Mouse (Mus musculus): ENCODE data around the gene Abcg1. TPM values are rescaled to one million over a fixed set of nuclear protein-coding genes. Genes with fewer than 3 reads are reported as not detected.

Gene Abcg1
- polyA plus RNA-seq, 1 experiment from 2014 or later: 6.1 TPM

DNA sequence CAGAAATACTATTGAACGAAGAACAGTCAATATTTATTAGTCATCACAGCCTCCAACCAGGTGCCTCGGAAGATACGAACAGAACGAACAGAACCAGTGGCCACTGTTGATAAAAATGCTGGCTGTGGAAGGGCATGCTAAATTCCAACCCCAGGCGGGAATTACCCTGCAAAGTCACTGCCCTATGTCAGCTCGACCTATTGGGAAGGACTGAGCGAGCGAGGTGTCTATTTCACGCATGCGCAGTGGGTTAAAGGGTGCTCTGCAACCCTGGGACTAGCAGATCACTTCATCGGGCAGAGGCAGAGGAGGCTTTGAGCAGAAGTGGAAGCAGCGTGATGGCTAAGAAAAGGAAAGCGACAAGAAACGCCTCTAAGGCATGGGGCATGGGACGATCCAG is 76.3 kb downstream of the Abcg1 start:
- Histone ChIP-seq H3K4me2 (peak overlapping the region; percentile 30; the same call in 1 of the 2 replicates), H3K27me3 (0 out of 2 replicates have a peak, but pooled peaks cover 4% of the 10 kb centered on the region), H3K9me3 (replicated peaks) (no peaks in the 10 kb centered on the region), H3K27ac (no peak overlapping the region), H3K36me3 (no peaks in the 10 kb centered on the region), H3K4me1 (replicated peaks) (peaks cover 8% of the 10 kb centered on the region; the same call in 1 of the 2 replicates), H3K4me3 (replicated peaks) (no peak overlapping the region), H3K9ac (no peak overlapping the region)
- WGBS (ENCODE audit: insufficient replicate concordance): 54% methylated on average over 15 of the region's 15 CpGs
- ATAC-seq (ENCODE audit: low read depth) (peak; percentile 61), DNase-seq (no peak)

DNA sequence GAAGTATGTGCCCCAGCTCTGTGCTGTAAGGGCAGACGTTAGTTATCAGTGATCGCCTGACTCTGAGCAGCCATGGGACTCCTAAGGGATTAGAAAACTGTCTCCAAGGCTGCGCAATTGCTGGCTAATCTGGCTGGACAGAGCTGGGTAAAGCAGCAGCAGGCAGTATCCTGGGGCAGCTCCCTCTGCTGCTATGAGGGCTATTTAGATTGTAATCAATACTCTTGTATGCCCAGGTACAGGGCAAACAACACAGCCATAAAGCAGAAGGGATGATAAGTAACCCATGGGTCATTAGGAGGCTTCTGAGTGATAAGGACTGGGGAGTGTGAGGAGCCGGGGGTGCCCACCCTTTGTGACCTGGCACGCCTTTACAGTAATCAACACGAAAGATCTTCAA is 77.4 kb downstream of the Abcg1 start:
- Histone ChIP-seq H3K4me2 (no peak overlapping the region), H3K36me3 (no peaks in the 10 kb centered on the region), H3K4me3 (replicated peaks) (no peak overlapping the region), H3K4me1 (replicated peaks) (peaks cover 8% of the 10 kb centered on the region; the same call in 1 of the 2 replicates), H3K9me3 (replicated peaks) (no peaks in the 10 kb centered on the region), H3K27ac (no peak overlapping the region), H3K9ac (no peak overlapping the region), H3K27me3 (0 out of 2 replicates have a peak, but pooled peaks cover 4% of the 10 kb centered on the region)
- no peak for DNase-seq
- no peak for ATAC-seq (ENCODE audit: low read depth)
- 45% methylated on average over 6 of the region's 6 CpGs for WGBS (ENCODE audit: insufficient replicate concordance)

GRCm38 (mm10) chr17:31136291-31136690 is 78.8 kb downstream of the Abcg1 start:
- 27% methylated on average over 3 of the region's 3 CpGs for WGBS (ENCODE audit: insufficient replicate concordance)
- Histone ChIP-seq H3K4me1 (replicated peaks) (peaks cover 8% of the 10 kb centered on the region; the same call in 1 of the 2 replicates), H3K4me2 (no peak overlapping the region)

GRCm38 (mm10) chr17:31136821-31137220 is 79.3 kb downstream of the Abcg1 start:
- 52% methylated on average over 1 of the region's 1 CpGs for WGBS (ENCODE audit: insufficient replicate concordance)
- DNase-seq (no peak), ATAC-seq (ENCODE audit: low read depth) (no peak)
- Histone ChIP-seq H3K9me3 (replicated peaks) (no peaks in the 10 kb centered on the region), H3K9ac (no peak overlapping the region), H3K4me1 (replicated peaks) (peaks cover 8% of the 10 kb centered on the region; the same call in 1 of the 2 replicates), H3K27ac (no peak overlapping the region), H3K27me3 (no peaks in the 10 kb centered on the region), H3K4me3 (replicated peaks) (no peak overlapping the region), H3K4me2 (no peak overlapping the region), H3K36me3 (no peaks in the 10 kb centered on the region)

More at GRCm38 (mm10) chr17:31136291-31136690, 78.8 kb downstream of the Abcg1 start:
- ATAC-seq (ENCODE audit: low read depth) (no peak), DNase-seq (no peak)
- Histone ChIP-seq H3K9ac (no peak overlapping the region), H3K9me3 (replicated peaks) (no peaks in the 10 kb centered on the region), H3K27me3 (no peaks in the 10 kb centered on the region), H3K4me3 (replicated peaks) (no peak overlapping the region), H3K27ac (no peak overlapping the region), H3K36me3 (no peaks in the 10 kb centered on the region)

DNA sequence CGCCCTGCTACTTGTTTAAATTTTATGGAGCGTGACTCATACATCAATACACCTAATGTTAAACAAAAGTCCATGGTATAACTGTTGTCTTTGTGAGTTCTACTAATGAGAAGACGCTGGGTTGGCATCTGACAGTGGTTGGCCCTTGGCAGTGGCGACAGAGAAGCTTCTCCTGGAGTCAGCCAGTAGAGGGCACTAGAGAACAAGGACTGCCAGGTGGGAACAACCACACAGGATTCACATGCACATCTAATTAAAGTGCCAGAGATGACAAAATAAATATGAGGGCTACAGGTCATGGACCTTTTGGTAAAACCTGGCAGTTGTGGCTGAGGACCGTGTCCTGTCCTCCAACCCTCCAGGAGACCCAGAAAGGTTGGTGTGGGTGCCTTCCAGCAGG is 80.9 kb downstream of the Abcg1 start:
- no peak overlapping the region for H3K27ac ChIP-seq
- H3K36me3 ChIP-seq: no peaks in the 10 kb centered on the region
- H3K9me3 ChIP-seq (replicated peaks): no peaks in the 10 kb centered on the region
- DNase-seq: peak; percentile 48
- peaks cover 8% of the 10 kb centered on the region; the same call in 1 of the 2 replicates for H3K4me1 ChIP-seq (replicated peaks)
- H3K4me3 ChIP-seq (replicated peaks): no peak overlapping the region
- no peak overlapping the region for H3K4me2 ChIP-seq
- H3K9ac ChIP-seq: no peak overlapping the region
- ATAC-seq (ENCODE audit: low read depth): no peak
- H3K27me3 ChIP-seq: no peaks in the 10 kb centered on the region
- 15% methylated on average over 5 of the region's 5 CpGs for WGBS (ENCODE audit: insufficient replicate concordance)

DNA sequence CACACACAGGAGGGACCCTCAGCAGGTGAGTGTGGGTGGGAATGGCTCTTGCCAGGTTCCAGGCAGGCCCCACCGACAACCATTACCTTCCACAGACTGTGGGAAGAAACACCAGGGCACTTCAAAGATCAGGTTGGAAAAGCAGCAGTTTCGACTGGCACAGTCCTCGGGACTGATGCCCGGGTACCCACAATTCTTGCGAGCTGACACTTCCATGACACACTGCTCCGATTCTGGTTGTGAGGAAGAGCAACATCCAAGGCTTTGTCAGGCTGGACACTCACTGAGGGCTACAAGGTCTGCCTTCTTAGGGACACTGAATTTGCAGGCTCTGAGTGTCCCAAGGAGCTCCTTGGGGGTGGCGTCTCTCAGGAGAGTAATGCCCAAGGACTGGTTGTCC is 84.6 kb downstream of the Abcg1 start:
- no peak overlapping the region for H3K4me2 ChIP-seq
- no peak overlapping the region for H3K9ac ChIP-seq
- ATAC-seq (ENCODE audit: low read depth) (no peak), DNase-seq (no peak)
- no peak overlapping the region for H3K4me3 ChIP-seq (replicated peaks)
- H3K27me3 ChIP-seq: no peaks in the 10 kb centered on the region
- no peaks in the 10 kb centered on the region for H3K36me3 ChIP-seq
- H3K9me3 ChIP-seq (replicated peaks): no peaks in the 10 kb centered on the region
- no peaks in the 10 kb centered on the region for H3K4me1 ChIP-seq (replicated peaks)
- WGBS (ENCODE audit: insufficient replicate concordance): 75% methylated on average over 7 of the region's 7 CpGs
- no peak overlapping the region for H3K27ac ChIP-seq

- ATAC-seq (ENCODE audit: low read depth) (no peak), DNase-seq (no peak)
- H3K4me2 ChIP-seq: no peak within 1 kb of the TSS
- H3K27ac ChIP-seq: no peak within 1 kb of the TSS
- H3K36me3 ChIP-seq: no peaks in the 10 kb centered on the region
- H3K9me3 ChIP-seq (replicated peaks): no peaks in the 10 kb centered on the region
- H3K4me1 ChIP-seq (replicated peaks): no peaks in the 10 kb centered on the region
- H3K27me3 ChIP-seq: no peaks in the 10 kb centered on the region
- no peak within 1 kb of the TSS for H3K9ac ChIP-seq
- WGBS (ENCODE audit: insufficient replicate concordance): 58% methylated on average over 15 of the region's 15 CpGs
- no peak within 1 kb of the TSS for H3K4me3 ChIP-seq (replicated peaks)
Measured at GRCm38 (mm10) chr17:31144040-31145037, 86.9 kb downstream of the Abcg1 start, which contains the start of gene Tff2. Gene Tff2 (minus strand): TSS chr17:31144282.

DNA sequence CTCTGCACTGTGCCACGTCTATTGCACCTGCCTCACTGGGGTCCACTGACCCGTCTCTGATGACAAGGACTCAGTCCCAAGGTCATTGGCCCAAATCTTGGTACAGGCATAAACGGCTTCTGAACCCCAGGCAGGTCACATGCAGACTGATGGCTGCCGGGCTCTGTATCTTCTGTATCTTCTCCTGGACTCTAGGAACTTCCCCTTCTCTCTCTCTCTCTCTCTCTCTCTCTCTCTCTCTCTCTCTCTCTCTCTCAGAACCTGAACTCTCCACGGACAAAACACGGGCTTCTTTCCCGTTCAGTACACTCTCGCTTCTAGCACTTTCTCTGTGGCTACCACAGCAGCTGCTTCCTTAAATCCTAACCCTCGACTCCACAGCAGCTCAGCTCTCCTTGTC is 88.5 kb downstream of the Abcg1 start:
- ATAC-seq (ENCODE audit: low read depth) (no peak), DNase-seq (no peak)
- H3K27ac ChIP-seq: no peak overlapping the region
- H3K36me3 ChIP-seq: no peaks in the 10 kb centered on the region
- no peaks in the 10 kb centered on the region for H3K27me3 ChIP-seq
- H3K4me2 ChIP-seq: no peak overlapping the region
- H3K9ac ChIP-seq: no peak overlapping the region
- no peaks in the 10 kb centered on the region for H3K9me3 ChIP-seq (replicated peaks)
- WGBS (ENCODE audit: insufficient replicate concordance): 35% methylated on average over 9 of the region's 9 CpGs
- no peak overlapping the region for H3K4me3 ChIP-seq (replicated peaks)
- H3K4me1 ChIP-seq (replicated peaks): no peaks in the 10 kb centered on the region

DNA sequence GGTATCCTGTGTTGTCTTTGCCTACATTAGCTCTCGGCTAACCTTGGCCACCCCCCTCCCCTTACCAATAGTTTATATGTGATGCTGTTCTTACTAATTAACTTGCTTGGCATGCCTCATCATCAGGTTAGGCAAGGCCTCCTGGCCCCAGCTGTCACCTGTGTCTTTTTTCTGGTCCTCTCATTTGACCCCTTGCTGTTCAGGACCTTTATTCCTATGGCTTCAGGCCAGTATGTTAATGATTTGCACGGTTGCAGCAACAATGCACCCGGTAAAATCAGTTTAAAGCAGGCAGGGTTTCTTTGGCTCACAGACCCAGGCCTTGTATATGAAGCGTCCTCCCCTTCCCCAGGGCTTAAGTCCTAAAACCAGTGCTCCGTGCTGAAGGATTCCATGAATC is 95.0 kb downstream of the Abcg1 start:
- ATAC-seq (ENCODE audit: low read depth) (peak; percentile 51), DNase-seq (no peak)
- Histone ChIP-seq H3K27ac (no peak overlapping the region), H3K4me3 (replicated peaks) (no peak overlapping the region), H3K4me2 (no peak overlapping the region), H3K9me3 (replicated peaks) (no peaks in the 10 kb centered on the region), H3K4me1 (replicated peaks) (no peaks in the 10 kb centered on the region; the same call in 1 of the 2 replicates), H3K36me3 (no peaks in the 10 kb centered on the region), H3K9ac (no peak overlapping the region), H3K27me3 (no peaks in the 10 kb centered on the region)
- 52% methylated on average over 5 of the region's 5 CpGs for WGBS (ENCODE audit: insufficient replicate concordance)

- Histone ChIP-seq H3K4me1 (replicated peaks) (no peaks in the 10 kb centered on the region; the same call in 1 of the 2 replicates), H3K9me3 (replicated peaks) (no peaks in the 10 kb centered on the region), H3K9ac (no peak overlapping the region), H3K4me3 (replicated peaks) (no peak overlapping the region), H3K27ac (no peak overlapping the region), H3K4me2 (no peak overlapping the region), H3K36me3 (no peaks in the 10 kb centered on the region), H3K27me3 (no peaks in the 10 kb centered on the region)
- ATAC-seq (ENCODE audit: low read depth) (no peak), DNase-seq (no peak)
- WGBS (ENCODE audit: insufficient replicate concordance): 50% methylated on average over 9 of the region's 9 CpGs
Measured at GRCm38 (mm10) chr17:31152966-31153499, 95.6 kb downstream of the Abcg1 start.

- no peak overlapping the region for H3K9ac ChIP-seq
Measured at GRCm38 (mm10) chr17:31153785-31154184, 96.3 kb downstream of the Abcg1 start.

More at GRCm38 (mm10) chr17:31153785-31154184, 96.3 kb downstream of the Abcg1 start:
- no peaks in the 10 kb centered on the region; the same call in 1 of the 2 replicates for H3K4me1 ChIP-seq (replicated peaks)
- no peak for DNase-seq
- H3K36me3 ChIP-seq: no peaks in the 10 kb centered on the region
- H3K9me3 ChIP-seq (replicated peaks): no peaks in the 10 kb centered on the region
- no peak overlapping the region for H3K4me2 ChIP-seq
- no peak for ATAC-seq (ENCODE audit: low read depth)
- WGBS (ENCODE audit: insufficient replicate concordance): 15% methylated on average over 8 of the region's 8 CpGs
- H3K27ac ChIP-seq: 0 out of 2 replicates have a peak overlapping the region, but pooled peaks have one; percentile 9
- no peak overlapping the region for H3K4me3 ChIP-seq (replicated peaks)
- no peaks in the 10 kb centered on the region for H3K27me3 ChIP-seq

Data from liver, embryonic 13.5 days (tissue).